Mouse (Mus musculus) embryo, embryonic 9.5 days (tissue): ENCODE data around the gene Slc26a5.

Experiments
- DNase-seq: peaks from one replicate; pipeline ENCODE4 v3.0.0-alpha.2; 2017; ENCODE audit errors: extremely low spot score

The Slc26a5 gene

GRCm38 (mm10) chr5:21865346-21866107 lies at the start of gene Slc26a5:
Slc26a5 (minus strand) TSS chr5:21865604.
- peak; percentile 42 for DNase-seq

DNA sequence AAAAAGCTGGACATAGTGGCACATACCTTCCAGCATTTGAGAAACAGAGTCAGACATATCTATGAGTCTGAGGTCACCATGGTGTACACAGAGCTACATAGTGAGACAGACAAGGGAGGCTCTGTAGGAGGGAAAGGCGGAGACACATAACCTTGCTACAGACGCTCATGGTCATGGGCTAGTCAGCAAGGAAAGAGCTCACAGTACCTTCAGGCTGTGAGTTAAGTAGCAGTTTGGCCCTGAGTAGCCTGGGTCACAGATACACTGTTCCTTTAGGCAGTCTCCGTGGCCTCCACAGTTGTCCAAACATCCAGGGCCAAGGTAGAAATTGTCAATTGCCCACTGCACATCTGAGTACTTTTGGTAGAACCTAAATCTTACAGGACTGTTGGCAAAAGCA lies 49.4 kb upstream of the Slc26a5 start:
- no peak for DNase-seq

DNA sequence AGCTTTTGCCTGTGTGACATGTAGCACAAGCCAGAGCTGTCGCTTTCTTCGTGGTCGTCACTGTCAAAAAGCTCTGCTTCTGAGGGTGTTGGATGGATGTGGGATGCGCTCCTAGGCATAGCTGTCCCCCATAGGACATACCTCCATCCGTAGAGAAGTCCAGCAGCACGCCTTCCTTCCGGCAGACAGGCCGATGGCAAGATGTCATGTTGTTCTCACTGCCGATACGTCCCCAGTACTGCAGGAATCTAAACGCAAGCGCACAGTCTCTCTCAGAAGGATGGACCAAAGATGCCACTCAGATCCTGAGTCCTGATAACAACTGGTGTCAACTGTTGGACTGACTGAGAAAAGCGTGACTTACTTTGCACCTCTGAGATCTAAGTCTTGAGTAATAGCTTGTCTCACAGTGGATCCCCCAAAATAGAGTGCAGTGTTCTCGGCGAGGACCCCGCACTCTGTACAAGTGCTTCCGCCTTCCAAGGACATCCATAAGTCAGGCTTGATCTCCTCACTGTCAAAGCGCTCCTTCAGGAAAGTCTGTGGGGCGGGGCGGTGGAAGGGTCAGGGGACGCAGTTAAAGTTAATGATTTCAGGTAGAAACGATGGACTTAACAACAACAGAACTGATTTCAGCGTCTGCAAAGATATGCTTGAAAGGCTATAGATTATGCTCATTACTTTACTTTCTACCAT lies 47.6 kb upstream of the Slc26a5 start:
- no peak for DNase-seq

- no peak for DNase-seq
Measured at GRCm38 (mm10) chr5:21910726-21911125, 45.3 kb upstream of the Slc26a5 start.

GRCm38 (mm10) chr5:21909713-21910112 lies 44.3 kb upstream of the Slc26a5 start:
- DNase-seq, result no peak

DNA sequence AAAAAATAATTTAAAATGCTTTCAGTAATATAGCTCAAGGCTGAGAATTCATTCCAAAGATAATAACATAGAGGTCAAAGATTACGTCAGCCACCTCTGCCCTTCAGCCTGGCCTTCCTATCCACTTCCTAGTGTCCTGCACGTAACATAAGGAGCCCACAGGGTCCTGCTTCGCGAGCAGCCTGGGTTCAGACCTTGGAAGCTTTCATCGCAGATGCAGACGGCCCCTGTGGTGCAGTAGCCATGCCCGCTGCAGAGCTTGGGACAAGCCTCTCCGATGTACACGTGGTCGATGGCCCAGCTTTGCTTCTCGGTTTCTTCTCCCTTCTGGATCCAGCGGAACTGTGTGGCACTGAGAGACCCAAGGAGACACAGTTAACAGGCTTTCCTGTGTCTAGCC lies 36.0 kb upstream of the Slc26a5 start:
- no peak for DNase-seq

DNA sequence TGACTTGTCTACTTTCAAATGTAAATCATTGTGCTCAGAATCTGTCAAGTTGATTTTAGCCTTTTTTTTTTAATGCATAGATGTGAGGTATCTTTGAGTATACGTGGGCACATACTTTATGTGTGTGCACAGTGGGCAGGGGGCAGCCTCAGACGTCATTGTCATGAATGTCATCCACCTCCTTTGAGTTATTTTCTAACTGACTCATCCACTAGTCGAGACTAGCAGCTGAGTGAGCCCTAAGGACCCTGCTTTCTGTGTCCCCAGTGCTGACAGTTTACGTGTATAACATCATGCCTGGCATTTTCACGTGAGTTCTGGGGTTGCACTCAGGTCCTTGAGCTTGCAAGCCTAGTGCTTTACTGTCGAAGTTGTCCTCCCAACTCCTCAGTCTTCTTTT lies 35.5 kb upstream of the Slc26a5 start:
- DNase-seq, result no peak

- no peak for DNase-seq
Measured at GRCm38 (mm10) chr5:21898875-21899274, 33.5 kb upstream of the Slc26a5 start.

DNA sequence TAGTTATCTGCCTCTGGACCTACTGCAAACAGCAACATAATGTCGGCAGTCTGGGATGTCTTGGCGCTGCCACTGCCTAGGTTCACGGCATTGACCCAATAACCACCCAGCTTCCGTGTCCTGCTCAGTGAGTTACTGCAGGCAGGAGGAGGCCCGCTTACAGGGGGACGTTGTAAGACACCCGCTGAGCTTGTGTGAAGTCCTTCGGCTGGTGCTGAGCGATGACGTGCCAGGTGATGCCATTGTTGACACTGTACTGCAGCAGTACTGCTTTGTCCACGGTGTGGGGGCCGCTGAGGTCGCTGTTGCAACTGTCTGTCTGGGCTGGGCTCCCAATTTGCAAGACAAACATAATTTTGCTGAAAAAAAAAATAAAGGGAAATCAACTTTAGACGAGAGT lies 31.2 kb upstream of the Slc26a5 start:
- no peak for DNase-seq

GRCm38 (mm10) chr5:21894168-21894567 lies 28.8 kb upstream of the Slc26a5 start:
- no peak for DNase-seq

- DNase-seq, result no peak
Measured at GRCm38 (mm10) chr5:21866750-21867149, 1.3 kb upstream of the Slc26a5 start.

- DNase-seq, result peak; percentile 22
Measured at GRCm38 (mm10) chr5:21866311-21866712, 908 bp upstream of the Slc26a5 start.

DNA sequence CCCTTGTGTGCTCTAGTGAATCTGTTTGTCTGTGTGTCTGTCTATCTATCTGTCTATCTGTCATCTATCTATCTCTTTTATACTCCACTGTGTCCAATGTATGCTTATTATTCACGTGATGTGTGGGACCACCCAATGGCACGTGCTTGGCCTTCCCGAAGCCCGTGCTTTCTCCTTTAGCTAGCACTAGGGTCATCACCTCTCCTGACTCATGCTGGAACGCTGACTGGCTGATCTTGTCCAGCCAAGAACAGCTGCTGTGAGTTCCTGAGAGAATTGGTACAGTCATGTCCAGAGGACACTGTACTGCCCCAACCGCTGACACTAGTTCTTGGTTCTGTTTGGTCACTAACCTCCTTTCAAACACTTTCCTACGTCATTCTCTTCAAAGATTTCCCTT lies 6.8 kb downstream of the Slc26a5 start:
- no peak for DNase-seq

GRCm38 (mm10) chr5:21851679-21852340 lies 13.6 kb downstream of the Slc26a5 start:
- DNase-seq, result no peak

DNA sequence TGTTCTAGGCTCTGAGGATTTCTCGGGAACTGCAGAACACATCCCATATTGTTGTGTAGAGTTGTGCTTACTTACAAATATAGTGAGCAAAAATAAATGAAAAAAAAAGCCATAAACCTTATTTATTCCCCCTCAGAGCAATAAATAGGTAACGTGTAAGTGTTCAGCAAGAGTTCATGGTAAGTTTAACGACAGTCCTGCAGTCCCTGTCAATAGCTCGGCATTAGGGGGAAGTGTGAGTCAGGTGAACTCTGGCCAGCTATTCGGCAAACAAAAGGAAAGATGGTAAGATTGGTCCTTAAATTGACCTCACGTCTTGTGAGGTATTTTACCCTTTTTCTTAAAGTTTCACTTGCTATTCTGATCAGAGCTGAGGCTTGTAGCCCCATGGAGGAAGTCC lies 18.0 kb downstream of the Slc26a5 start:
- DNase-seq, result no peak

GRCm38 (mm10) chr5:21846616-21847290 lies 18.7 kb downstream of the Slc26a5 start:
- no peak for DNase-seq

- DNase-seq, result no peak
Measured at GRCm38 (mm10) chr5:21844676-21845075, 20.7 kb downstream of the Slc26a5 start.

DNA sequence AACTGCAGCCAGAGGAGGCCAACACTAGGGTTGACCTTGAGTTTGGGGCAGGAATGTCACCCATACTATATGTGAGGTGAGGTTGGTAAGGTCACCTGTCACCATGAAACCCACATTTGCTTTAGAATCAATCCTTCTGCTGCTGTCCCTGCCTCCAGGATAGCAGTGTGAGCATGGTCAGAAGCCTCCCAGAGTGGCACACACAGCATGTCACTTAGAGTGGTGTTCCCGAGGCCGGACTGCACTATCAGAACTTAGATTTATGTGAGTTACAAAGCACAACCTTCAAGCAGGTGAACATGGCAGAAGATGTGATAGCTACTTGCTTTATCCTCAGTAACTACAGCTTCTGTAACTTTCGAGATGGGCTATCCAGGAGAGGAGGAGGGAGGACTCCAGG lies 33.6 kb downstream of the Slc26a5 start:
- DNase-seq, result no peak

GRCm38 (mm10) chr5:21828855-21829254 lies 36.5 kb downstream of the Slc26a5 start:
- no peak for DNase-seq

DNA sequence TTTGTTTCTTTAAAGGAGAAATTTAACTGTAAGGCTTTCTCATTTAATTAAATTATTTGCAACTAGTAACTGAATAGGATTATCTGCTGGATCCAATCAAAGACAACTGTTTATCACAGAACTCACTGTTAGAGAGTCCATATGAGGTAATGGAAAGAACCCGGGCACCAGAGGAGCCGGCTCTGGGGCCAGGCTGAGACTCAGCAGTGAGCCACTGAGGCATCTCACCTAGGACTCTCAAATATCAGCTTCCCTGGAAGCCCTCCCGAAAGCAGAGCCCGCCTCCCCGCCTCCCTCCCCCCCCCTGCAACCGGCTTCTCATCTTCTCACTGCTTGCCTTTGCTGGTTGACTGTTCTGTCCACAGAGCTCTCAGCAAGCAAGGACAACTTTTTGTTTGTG lies 37.8 kb downstream of the Slc26a5 start:
- no peak for DNase-seq

DNA sequence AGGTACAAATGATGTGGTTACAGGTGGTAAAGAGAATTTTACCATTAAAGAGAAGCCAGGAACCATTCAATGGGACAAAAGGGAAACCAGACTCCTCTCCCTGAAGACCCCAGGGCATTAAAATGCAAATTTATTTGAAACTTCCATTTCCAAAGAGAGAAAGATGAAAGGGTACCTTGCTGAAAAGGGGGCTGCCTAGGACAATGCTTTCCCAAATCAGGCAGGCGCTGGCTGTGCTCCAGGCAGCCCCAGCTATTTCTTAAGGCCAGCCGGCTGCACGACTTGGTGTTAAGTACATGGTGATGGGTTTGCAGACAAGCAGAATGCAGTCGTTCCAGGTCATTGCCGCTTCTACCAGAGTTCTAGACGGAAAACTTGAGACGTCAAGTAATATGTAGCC lies 39.0 kb downstream of the Slc26a5 start:
- DNase-seq, result no peak

- peak; percentile 42 for DNase-seq
Measured at GRCm38 (mm10) chr5:21813994-21814393, 51.4 kb downstream of the Slc26a5 start.
